Mouse (Mus musculus) left cerebral cortex, adult 18-20 months (tissue): ENCODE measurements around the gene Spag7. TPM values are rescaled to one million over a fixed set of nuclear protein-coding genes. Genes with fewer than 3 reads are reported as not detected.
A peak's percentile ranks its signal among the peaks of the same experiment; 100 is the strongest.

Source experiments
- DNase-seq, 2 experiments: peaks; one replicate each; pipeline ENCODE4 v3.0.0; 2021 to 2022; ENCODE audit warnings: low spot score in 2 of 2, mixed read lengths in 1 of 2
- total RNA-seq, 2 experiments: library from RNA; stranded (reverse); gene quantifications; 2 replicates each; pipeline ENCODE4 v1.2.3; 2021

Gene Spag7
- total RNA-seq, 2 experiments from 2014 or later, result 47.5 to 52.8 TPM

DNA sequence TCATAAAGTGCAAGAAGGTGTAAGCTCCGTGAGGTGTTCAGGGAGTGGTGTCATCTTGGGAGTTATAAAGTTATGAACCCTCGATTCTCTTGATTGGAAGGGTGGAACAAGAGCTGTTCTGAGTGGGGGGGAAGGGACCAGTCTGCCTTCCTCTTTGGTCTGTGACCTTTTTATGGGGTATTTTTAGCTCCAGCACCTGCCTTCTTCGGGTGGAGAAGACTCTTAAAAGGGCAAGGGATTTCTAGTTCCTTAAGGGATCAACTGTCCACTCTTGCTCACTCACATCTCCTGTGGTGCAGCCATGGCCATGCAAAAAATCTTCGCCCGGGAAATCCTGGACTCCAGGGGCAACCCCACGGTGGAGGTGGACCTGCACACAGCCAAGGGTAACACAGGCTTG is 11.6 kb downstream of the Spag7 start:
- no peak for DNase-seq

DNA sequence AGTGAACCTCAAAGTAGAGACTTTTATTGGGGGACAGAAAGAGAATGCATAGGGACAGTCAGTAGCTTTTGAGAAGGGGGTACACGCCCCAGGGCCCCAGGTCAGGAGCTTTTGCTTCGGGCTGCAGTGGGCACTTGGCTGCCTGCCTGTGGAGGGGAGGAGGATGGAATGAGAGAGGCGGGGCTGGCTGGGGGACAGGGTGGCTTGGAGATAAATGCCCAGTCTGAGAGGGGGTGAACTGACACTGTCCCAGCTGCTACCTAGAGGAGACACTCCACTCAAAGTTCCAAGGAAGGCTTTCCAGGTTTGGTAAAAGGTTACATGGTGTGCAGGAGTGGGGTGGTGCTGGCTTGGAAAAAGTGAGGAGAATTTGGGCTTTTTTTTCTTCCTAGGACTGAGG is 12.3 kb downstream of the Spag7 start, which contains the start of gene Eno3:
Gene Eno3, plus strand, starts transcription at position 239 of the 400 bp plus-strand sequence.
- no peak for DNase-seq

DNA sequence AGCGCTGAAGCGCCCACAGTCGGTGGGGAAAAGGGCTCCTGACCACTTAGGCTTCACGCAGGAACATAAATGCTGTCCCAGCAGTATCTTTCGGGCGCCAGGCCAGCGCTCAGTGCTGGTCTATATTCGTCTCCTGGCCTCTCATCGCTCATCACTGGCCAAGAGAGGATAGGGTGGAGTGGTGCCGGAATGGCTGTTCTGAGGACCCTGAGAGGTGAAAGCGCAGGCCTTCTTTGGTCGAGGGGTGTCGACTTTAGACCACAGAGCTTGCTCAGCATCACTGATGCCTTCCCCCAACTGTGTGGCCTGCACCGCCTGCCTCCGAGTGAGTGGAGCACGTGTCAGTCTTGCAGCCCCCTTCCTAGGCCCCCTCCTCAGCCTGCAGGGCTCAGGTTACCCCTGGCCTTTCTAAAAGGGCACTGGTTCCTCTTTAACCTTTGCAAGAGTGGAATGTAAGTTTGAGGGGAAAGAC is 12.7 kb downstream of the Spag7 start:
- DNase-seq, result no peak

DNA sequence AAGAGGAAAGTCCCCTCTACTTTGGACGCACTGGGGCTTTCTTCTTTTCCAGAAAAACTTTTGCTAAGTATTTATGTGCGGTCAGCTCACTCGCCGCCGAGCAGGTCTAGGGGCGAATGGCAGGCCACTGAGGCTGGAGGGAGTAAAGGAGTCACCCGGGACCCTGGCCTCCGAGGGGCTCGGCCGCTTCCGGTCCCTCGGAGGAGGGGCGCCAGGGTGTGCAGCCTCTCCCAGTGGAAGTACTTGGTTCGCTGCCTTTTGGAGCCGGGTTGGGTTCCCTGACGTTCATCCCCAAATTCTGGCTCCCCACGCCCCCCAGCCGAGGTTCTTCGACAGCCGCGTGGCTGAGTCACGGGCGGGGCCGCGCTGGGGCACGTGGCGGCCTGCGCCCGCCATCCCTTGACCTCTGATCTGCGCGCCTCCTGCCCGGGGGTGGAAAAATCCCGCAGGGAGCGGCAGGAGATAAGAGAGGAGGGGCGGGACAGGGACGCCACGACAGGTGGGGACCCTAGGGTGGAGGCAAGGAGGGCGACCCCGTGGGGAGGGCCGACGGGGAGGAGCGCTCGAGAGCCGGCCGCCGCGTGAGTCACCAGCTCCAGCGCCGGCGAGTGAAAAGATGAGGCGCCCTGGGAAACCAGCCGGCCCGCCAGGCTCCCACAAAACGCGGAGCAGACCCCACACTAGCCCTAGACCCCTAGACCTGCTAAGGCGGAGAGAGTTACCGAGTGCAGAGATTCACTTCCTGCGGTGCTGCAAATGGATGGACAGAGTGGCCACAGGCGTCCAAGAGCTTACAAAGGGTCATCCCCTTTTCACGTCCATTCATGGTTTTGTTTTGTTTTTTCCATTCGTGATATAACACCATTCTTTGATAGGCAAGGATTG is 13.4 kb downstream of the Spag7 start:
- DNase-seq, result no peak

DNA sequence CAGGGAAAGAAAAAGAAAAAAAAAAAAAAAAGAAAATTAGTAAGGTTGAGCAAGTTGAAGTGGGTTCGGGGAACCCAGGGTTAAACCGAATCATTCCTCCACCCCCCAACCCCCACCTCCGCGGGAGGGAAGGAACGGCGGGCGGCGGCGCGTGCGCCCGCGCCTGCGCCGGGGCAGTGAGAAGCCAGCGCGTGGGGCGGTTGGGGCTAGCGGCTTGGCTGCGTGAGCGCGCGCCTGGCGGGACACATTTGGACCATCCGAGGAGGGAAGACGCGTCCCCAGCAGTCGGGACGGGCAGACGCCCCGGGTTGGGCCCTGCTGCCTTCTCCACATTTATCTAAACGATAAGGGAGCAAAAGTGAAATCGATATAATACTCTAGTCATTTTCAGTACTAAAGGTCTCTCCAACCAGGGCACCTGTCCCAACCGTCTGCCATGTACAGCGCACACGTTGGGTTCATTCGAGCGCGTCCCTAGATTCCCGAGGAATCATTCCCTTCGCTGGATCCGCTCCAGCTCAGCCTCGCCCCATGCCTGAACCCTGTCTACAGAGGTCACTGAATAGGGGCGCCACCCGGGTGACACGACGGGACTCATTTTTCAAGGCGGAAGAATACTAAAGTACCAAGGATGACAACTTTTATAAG is 14.2 kb downstream of the Spag7 start:
- peak; percentile 68 to 80 for DNase-seq

DNA sequence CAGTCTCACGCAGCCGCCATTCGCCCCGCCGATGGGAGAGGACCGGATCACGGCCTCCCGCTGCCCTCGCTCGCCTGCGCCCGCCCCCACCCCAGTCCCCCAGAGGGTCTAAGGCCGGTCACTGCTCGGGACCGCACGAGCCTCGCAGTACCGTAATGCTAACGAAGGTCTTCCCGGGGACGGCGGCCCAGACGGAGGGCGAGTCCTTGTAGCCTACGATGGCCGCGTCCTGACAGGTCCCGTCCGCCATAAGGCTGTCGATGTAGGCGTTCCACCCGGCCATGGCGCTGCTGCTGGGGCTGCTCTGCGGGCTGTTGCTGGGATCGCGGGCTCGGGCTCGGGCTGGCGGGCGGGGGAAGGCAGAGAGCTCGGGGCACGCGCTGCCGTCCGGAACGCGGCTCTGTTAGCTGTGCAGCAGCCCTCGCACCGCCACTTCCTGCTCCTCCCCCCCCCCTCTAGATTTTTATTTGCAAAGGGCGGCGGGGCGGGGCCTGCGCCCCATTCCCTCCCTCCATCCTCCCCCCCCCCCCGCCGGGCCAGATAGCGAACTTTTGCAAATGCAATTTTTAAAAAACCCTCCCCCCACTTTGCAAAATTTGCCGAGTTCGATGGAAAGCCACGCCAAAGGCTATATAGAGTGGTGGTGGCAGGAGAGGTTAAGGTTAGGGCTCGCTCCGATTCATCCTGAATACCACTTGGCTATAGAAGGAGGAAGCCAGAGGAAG is 14.9 kb downstream of the Spag7 start, which contains the start of gene Pfn1:
Gene Pfn1, minus strand, starts transcription at position 447 of the 725 bp plus-strand sequence.
- DNase-seq, result peak; percentile 63 to 68

DNA sequence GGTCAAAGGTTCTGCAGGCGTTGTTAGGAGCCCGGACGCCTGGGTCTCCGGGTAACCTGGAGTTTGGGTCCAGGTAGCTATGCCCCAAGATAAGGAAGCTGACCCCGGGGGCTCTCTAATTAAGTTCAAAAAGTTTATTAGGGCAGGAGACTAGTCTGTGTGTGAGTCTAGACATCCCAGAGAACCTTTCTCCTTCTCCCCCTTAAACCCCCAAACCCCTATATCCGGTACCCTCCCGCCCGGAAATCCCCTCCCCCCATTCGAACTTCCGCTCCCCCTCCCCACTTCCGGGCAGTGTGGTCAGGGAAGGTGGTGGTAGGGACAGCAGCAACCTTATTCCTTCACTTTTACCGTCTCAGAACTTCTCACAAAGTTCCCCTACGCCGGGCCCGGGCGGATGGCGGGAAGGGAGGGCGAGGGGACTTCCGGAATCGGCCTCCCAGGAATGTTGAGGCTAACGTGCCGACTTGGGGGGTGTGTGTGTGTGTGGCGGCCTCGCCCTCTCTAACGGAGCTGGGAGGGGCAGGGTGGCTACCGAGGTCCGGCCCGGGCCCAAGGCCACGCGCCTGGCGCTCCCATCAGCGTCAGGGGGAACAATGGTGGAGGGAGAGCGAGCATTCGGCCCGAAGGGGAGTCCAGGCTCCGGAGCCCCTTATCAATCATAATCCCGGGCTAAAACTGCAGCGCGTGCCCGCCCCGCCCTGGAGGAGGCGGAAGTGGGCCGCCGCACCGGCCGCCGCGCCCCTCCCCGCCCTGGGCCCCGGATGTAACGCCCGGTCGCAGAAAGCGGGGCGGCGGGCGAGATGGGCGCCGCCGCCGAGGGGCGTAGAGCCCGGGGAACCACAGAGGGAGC is 15.6 kb downstream of the Spag7 start:
- DNase-seq, result peak; percentile 51 to 54

DNA sequence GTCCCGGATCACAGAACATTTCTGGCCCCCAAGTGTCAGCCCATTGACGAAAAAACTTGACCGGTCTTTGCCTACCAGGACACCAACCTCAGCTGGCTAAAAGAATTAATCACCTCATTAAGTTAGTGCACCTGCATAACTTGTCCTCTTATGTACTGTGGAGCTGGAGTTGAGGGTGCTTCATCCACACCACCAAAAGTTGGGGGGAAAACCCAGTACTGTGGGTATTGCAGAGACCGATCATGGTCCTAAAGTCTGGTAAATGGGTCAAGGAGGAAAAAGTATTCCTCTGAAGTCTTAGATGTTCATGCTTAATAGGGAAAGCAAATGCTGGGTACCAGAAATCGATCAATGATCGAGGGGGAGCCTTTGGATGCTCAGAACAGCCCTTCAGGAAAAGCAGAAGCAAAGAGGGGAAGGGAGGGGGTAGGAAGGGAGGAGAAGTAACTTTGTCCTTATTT is 16.3 kb downstream of the Spag7 start:
- no peak for DNase-seq

DNA sequence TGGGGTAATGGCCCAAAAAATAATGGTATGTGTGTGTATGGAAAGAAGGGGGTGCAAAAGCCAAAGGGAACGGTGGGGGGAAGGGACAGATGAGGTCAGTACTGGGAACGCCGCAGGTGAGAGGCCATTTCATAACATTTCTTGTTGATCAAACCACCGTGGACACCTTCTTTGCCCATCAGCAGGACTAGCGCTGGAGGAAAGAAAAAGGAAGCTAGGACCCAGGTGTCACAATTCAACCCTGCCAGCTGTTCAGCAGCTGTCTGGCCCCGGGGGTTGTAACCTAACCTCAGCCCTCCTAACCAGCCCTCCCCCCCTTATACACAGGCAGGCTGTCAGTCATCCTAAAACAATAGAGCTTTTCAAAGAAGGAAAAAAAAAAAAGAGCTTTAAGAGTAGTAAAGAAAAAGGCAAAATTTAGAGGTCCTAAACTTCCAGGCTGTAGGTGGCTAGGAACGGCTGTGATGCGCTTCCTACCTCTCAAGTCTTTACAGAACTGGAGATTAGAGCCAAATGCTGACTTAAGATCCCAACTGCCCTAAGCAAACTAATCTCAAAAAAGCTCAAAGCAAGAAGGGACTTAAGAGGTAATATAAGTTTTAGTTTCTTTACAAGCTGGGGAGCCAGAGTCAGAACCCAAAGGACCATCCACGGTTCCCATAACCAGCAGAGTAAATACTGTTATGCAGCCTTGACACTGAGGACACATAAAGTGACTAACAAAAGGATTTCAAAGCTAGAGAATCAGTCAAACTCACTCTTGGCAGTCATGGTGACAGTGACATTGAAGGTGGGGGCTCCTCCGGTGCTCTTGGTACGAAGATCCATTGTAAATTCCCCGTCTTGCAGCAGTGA is 17.0 kb downstream of the Spag7 start:
- DNase-seq, result no peak

DNA sequence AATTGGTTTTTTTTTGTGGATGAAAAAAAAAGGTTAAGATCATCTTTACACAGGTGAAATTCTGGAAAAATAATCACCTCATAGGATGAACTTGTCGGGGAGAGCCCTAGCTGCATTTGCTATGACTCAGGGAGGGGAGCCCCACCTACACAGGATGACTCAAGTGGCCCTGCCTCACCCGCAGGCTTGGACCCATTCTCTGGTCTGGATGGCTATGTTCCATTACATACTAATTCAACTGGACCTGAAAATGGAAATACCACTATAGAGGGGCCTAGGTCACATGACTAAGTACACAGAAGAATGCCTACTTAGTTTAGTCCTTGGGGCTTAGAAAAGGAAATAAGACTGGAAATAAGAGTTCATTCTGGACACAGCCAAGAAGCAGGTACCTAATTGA is 17.8 kb downstream of the Spag7 start:
- DNase-seq, result no peak

DNA sequence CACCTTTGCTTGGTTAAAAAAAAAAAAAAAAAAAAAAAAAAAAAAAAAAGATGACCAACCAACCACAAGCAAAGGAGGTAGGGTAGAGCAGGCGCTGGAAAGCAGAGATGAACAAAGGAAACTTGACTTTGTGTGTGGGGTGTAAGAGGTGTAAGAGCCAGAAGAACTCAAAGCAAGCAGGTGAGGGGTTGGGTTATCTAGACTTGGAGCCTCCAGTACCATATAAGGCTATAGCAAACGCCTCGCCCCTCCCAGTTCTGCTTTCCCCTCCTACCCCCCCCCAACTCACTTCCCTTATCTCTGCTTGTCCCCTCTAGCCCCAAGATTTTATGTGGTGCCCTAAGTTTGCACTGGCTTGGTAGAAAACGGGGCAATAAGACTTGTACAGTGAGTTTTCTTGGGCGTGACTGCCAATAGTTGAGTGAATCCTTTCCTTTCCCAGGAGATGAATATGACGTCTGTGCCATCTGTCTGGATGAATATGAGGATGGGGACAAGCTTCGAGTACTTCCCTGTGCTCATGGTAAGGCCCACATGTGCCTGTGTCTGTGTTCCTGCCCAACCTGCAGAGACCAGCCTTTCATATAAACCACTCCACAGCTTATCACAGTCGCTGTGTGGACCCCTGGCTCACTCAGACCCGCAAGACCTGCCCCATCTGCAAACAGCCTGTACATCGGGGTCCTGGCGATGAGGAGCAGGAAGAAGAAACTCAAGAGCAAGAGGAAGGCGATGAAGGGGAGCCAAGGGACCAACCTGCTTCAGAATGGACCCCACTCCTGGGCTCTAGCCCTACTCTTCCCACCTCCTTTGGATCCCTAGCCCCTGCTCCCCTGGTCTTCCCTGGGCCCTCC is 18.7 kb downstream of the Spag7 start:
- no peak for DNase-seq

DNA sequence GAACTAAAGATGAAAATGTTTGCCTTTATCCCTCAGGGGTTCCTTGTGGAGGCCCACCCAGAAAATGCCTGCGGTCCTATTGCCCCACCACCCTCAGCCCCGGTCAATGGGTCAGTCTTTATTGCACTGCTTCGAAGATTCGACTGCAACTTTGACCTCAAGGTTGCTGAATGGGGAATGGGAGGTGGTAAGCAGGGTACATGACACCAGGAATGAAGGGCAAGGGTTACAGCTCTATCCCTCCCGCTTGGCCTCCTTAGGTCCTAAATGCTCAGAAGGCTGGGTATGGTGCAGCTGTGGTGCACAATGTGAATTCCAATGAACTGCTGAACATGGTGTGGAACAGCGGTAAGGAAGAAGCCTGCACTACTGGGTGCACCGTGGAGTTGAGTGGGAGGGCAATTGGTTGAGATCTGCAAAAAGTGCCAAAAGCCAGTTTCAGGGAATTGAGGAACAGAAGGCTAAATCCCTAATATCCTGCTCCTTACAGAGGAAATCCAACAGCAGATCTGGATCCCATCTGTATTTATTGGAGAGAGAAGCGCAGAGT is 20.0 kb downstream of the Spag7 start:
- DNase-seq, result no peak

DNA sequence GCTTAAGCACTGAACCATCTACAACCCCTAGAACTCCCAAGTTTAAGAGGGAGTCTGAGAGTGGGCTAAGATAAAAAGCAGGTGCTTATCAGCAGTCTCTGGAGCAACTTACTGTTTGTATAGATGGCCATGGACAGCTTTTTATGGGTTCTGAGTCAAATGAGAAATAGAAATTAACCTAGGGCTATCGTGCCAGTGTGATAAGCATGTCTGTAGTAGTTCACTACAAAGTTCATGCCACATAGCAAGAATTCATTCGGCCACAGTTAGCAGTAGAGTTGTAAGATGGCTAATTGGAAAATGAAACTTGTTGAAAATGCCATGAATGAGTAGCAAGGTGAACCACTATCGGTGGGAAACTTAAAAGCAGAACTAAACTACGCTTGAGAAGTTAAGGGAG is 20.7 kb downstream of the Spag7 start:
- no peak for DNase-seq

DNA sequence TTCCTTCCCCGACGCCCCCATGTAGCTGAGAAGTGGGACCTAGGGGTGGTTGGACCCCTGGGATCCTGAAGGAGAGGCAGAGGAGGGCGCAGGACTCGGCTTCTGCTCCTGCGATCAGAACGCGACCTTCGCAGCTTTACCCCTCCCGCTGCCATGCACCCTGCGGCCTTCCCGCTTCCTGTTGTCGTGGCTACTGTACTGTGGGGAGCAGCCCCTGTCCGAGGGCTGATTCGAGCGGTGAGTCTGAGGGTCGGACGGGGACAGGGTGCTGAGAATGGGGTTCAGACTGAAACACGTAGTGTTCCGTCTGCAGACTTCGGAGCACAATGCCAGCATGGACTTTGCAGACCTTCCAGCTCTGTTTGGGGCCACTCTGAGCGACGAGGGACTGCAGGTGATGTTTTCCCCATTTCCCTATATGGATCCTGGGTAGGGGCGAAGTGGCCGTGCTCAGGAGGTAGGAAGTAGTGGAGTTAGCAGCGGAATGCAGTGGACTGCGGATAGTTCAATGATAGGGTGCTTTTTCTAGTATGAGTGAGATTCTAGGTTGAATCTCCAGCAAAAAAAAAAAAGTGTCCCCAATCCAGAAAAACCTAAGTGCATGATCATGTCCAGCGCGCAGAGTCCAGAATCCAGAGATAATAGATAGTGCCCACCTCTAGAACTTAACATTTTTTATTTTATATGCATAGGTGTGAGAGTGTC is 21.3 kb downstream of the Spag7 start:
- DNase-seq, result no peak

DNA sequence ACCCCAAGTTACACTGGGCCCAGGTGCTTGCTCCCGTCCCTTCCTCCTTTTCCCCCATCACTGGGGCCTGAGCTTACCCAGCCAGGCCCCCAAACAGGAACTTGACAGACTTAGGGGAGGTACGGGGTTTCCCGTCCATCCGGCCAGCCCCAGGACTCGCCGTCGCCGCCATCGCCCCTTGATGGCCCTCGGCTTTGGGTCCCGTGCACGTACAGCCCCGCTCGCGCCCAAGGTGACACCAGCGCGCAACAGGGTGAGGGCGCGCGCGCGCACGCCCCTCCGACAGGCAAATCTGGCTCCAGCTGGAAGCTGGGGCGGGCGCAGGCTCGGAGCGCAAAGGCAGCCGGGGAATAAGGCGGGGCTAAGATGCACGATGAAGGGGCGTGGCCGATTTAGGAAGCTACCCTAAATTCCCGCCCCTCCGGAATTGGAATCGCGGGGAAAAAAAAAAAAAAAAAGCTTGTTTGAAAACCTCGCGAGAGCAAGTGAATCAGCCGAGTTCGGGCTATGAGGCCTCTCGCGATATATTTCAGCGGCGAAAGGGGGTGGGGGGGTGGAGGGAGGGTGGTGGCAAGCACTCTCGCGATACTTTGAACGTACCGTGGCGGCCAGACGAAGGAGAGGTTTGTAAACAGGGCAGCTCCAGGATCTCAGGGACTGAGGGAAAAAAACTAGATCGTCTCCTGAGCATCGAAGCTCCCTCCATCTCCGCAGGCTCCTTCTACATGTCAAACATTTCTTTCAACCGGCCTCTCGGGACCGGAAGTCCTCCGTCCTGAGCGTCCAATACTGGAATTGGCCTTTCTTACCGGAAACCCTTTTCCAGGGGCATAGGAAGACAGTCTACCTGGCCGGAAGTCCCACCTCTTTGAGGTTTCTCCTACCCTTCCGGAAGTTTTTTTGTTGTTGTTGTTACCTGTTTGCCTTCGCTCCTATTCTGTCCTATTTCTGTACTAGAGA is 22.2 kb downstream of the Spag7 start, which contains the start of the genes Rnf167 and Slc25a11:
Gene Rnf167, plus strand, starts transcription at position 545 of the 960 bp plus-strand sequence.
Gene Slc25a11, minus strand, starts transcription at position 789 of the 960 bp plus-strand sequence.
- DNase-seq, result peak; percentile 95 to 97

DNA sequence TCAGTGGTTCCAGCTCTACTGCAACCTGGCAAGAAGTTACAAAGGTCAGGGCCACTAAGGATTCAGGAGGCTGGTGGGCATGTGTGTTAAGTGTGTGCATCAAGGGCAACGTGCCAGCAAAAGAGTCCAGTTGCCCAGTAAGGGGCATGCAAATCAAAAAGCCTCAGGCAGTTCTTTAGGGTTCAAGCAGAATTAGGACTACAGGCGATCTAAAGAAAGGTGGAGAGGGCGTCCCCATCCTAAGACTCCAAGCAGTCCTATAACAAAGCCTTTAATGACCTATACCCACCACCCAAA is 23.0 kb downstream of the Spag7 start:
- no peak for DNase-seq
